Mouse (Mus musculus): ENCODE measurements around the gene Gm10645.

Gm10645 gene

DNA sequence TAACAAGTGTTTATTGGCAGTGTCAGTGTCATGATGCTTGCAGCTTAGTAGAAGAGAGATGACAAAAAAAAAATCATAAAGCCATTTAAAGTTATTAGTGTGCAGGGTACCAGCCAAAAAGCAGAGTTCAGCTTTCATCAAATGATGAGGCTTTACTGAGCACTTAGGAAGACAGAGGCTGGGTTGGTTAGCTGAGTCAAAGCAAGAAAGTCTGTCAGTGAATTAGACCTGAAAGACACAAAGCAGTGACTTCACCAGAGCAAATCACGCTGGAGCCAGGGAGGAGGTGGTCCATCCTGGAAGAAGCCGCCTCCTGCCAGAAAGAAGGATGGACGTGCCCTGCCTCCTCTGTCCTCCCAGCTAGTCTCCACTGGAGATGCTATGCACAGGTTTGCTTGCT is 2.0 kb upstream of the Gm10645 start:
- no peak for DNase-seq

DNA sequence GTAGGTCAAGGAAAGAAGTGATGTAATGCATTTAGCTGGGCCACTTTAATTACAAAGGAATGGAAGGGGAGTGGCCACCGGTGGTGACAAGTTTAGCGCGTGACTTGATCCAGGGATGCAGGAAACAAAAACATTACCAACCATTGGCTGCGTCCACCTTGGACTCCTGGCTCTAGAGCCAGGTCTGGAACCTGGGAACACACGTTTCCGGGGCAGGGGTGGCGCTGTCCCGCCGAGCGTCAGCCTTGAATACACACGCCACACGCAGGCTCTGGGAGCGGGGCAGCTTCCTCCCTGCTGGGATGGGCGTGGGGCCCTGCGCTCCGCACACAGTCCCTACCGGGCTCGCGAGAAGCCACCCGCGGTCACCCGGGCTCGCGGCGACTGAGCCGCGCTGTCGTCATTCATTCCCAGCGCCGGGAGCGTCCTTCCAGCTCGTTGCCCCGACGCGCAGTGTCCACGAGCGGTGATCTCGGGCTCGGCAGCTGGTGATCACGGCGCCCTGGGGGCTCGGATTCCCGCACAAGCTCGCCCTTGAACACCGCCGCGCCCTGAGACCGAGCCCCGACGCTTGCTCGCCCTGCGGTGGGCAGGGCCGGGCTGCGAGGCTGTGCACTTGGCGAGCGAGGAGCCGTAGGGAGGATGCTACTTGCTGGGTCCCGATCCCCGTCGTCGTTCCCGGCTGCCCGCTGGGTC is 587 bp downstream of the Gm10645 start, which contains the start of gene Tbc1d9:
Tbc1d9 (plus strand) TSS at position 118 of the 696 bp plus-strand sequence.
- DNase-seq, result peak; percentile 15 to 18

- no peak for DNase-seq
Observed at GRCm38 (mm10) chr8:83160613-83161012, 5.4 kb downstream of the Gm10645 start.

- no peak for DNase-seq
Observed at GRCm38 (mm10) chr8:83159615-83160014, 6.4 kb downstream of the Gm10645 start.

DNA sequence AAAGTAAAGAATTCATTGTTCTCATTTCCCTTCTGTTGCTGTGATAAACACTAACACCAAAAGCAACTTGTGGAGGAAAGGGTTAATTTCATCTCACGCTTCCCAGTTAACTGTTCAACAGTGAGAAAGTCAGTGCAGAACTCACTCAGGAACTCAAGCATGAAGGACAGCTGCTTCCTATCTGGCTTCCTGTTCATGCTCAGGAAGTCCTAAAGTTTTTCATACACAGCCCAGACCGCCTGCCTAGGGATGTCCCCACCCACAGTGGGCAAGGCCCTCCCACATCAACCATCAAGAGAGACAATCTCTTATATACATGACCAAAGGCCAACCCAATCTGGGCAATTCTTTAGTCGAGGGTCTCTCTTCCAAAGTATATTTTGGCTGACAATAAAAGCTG is 7.0 kb downstream of the Gm10645 start:
- no peak for DNase-seq

- DNase-seq, result no peak
Observed at GRCm38 (mm10) chr8:83155110-83155509, 10.9 kb downstream of the Gm10645 start.

GRCm38 (mm10) chr8:83152470-83152869 is 13.5 kb downstream of the Gm10645 start:
- DNase-seq, result no peak

- DNase-seq, result no peak
Observed at GRCm38 (mm10) chr8:83152055-83152454, 13.9 kb downstream of the Gm10645 start.

- DNase-seq, result no peak
Observed at GRCm38 (mm10) chr8:83149124-83149523, 16.8 kb downstream of the Gm10645 start.

GRCm38 (mm10) chr8:83145421-83145820 is 20.5 kb downstream of the Gm10645 start:
- DNase-seq, result no peak

DNA sequence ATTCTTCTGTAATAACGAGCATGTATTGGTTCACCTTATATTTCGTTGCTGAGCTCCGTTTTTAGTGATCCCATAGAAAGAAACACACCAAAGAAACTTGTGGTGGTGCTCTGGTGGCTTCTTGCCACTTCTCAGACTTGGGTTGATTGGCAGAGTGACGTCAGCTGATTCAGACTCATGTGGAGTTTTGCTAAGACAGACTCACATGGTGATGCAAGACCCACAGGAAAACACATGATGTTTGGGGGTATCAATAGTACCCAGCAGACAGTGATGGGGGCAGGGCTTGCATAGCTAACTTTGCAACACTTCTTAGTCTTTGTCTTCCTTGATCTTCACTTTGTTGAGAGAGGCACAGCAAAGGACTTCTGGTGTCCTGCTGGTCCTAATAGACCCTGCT is 21.4 kb downstream of the Gm10645 start:
- no peak for DNase-seq

DNA sequence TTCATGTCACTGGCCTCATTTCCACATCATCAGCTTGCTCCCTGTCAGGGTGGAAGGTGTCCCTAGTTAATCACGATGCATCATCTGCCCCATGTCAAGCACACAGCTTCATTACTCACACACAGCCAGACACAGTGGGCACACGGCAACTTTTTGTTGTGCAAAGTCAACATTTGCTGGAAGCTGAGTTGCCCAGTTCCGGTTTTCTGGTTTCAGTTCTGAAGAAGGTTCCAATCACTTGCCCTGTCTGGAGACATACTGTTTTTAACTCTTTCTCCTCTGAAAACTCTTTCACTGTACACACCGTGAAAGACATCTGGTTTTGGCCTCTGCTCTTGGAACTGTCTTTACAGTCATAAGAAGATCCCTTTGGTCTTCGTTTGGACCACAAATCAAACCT is 24.6 kb downstream of the Gm10645 start:
- DNase-seq, result no peak

DNA sequence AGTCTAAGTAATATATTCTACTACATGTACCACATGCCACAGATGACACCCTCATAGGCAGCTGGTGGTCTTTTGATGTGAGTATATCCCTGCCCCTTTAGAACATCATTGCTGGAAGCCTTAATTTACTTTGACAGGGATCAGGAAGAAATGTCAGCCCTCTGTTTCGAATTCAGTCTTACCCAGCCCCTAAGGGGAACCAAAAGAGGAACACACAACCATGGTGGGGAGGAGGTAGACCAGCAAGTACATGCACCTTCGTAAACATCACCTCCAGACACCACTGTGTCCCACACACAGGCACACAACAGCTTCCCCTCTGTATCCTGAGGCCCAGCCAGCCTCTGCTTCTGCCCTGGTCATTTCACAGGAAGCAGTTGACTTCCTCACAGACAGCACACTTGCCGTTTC is 25.3 kb downstream of the Gm10645 start:
- no peak for DNase-seq

GRCm38 (mm10) chr8:83140068-83140467 is 25.9 kb downstream of the Gm10645 start:
- DNase-seq, result no peak

GRCm38 (mm10) chr8:83135086-83135485 is 30.9 kb downstream of the Gm10645 start:
- DNase-seq, result no peak
